Mouse (Mus musculus) E14TG2a.4 (cell line): ENCODE results near the gene Rexo1.

Experiments
- H3K27me3 ChIP-seq: 2 replicates; pipeline ENCODE4 v1.6.1; 2014; ENCODE audit warnings: low read length, control low read depth; ENCODE audit not compliant: insufficient read depth
- H3K36me3 ChIP-seq: 2 replicates; pipeline ENCODE4 v1.6.1; 2014; ENCODE audit warnings: low read length, control low read depth; ENCODE audit not compliant: insufficient read depth
- H3K4me1 ChIP-seq: replicated peaks from 2 replicates; pipeline ENCODE4 v1.6.1; 2014; ENCODE audit warnings: low read depth, low read length, control low read depth
- H3K4me3 ChIP-seq: replicated peaks from 2 replicates; pipeline ENCODE4 v1.5.1; 2014; ENCODE audit warnings: mild to moderate bottlenecking, low read length
- H3K9me3 ChIP-seq: 2 replicates; pipeline ENCODE4 v1.6.1; 2014; ENCODE audit warnings: low read length, control low read depth
- CTCF ChIP-seq: conservative IDR thresholded peaks from 2 replicates; pipeline ENCODE4 v1.5.1; 2014; ENCODE audit warnings: low read length
- NANOG ChIP-seq: IDR thresholded peaks from 2 replicates; pipeline ENCODE4 v1.6.1; 2014; ENCODE audit warnings: borderline replicate concordance, low read length, mixed read lengths
- POU5F1 ChIP-seq: IDR thresholded peaks from 2 replicates; pipeline ENCODE4 v1.6.1; 2014; ENCODE audit warnings: low read length, borderline replicate concordance

Rexo1 gene

GRCm38 (mm10) chr10:80587305-80587657, 25.9 kb upstream of the Rexo1 start:
- TF ChIP-seq NANOG (no peak), POU5F1 (no peak), CTCF (no peak)
- no peaks in the 10 kb centered on the region for H3K27me3 ChIP-seq
- no peaks in the 10 kb centered on the region for H3K9me3 ChIP-seq
- peaks cover 39% of the 10 kb centered on the region for H3K36me3 ChIP-seq
- H3K4me3 ChIP-seq, result peak overlapping the region; percentile 70
- peaks cover 85% of the 10 kb centered on the region for H3K4me1 ChIP-seq

- Histone ChIP-seq H3K9me3 (no peaks in the 10 kb centered on the region), H3K27me3 (no peaks in the 10 kb centered on the region), H3K36me3 (peaks cover 43% of the 10 kb centered on the region), H3K4me3 (peak overlapping the region; percentile 70), H3K4me1 (peaks cover 80% of the 10 kb centered on the region)
- no peak for TF ChIP-seq POU5F1
- TF ChIP-seq NANOG, result no peak
- TF ChIP-seq CTCF, result no peak
Observed at GRCm38 (mm10) chr10:80586407-80587304, 25.3 kb upstream of the Rexo1 start.

- no peak overlapping the region; the same call in 1 of the 2 replicates for H3K4me3 ChIP-seq
- H3K4me1 ChIP-seq, result peaks cover 70% of the 10 kb centered on the region
- TF ChIP-seq CTCF, result no peak
- no peak for TF ChIP-seq POU5F1
- TF ChIP-seq NANOG, result no peak
Observed at GRCm38 (mm10) chr10:80585581-80585980, 24.2 kb upstream of the Rexo1 start.

GRCm38 (mm10) chr10:80584642-80585552, 23.5 kb upstream of the Rexo1 start:
- Histone ChIP-seq H3K9me3 (no peaks in the 10 kb centered on the region), H3K4me1 (peaks cover 73% of the 10 kb centered on the region), H3K36me3 (peaks cover 54% of the 10 kb centered on the region), H3K27me3 (no peaks in the 10 kb centered on the region), H3K4me3 (peak overlapping the region; percentile 66)
- TF ChIP-seq NANOG, result no peak
- TF ChIP-seq CTCF, result no peak
- no peak for TF ChIP-seq POU5F1

More at GRCm38 (mm10) chr10:80585581-80585980, 24.2 kb upstream of the Rexo1 start:
- no peaks in the 10 kb centered on the region for H3K27me3 ChIP-seq
- peaks cover 54% of the 10 kb centered on the region for H3K36me3 ChIP-seq
- no peaks in the 10 kb centered on the region for H3K9me3 ChIP-seq

GRCm38 (mm10) chr10:80584045-80584488, 22.7 kb upstream of the Rexo1 start:
- Histone ChIP-seq H3K27me3 (no peaks in the 10 kb centered on the region), H3K4me1 (peaks cover 75% of the 10 kb centered on the region), H3K36me3 (peaks cover 54% of the 10 kb centered on the region), H3K9me3 (no peaks in the 10 kb centered on the region), H3K4me3 (peak overlapping the region; percentile 66)
- TF ChIP-seq CTCF (no peak), NANOG (no peak), POU5F1 (no peak)

- Histone ChIP-seq H3K27me3 (no peaks in the 10 kb centered on the region), H3K4me3 (peak overlapping the region; percentile 66), H3K36me3 (peaks cover 54% of the 10 kb centered on the region), H3K9me3 (no peaks in the 10 kb centered on the region), H3K4me1 (peaks cover 71% of the 10 kb centered on the region)
- no peak for TF ChIP-seq CTCF
- no peak for TF ChIP-seq POU5F1
- TF ChIP-seq NANOG, result no peak
Observed at GRCm38 (mm10) chr10:80583047-80583446, 21.7 kb upstream of the Rexo1 start.

GRCm38 (mm10) chr10:80578911-80579310, 17.6 kb upstream of the Rexo1 start:
- no peak for TF ChIP-seq POU5F1
- peak; percentile 57 for TF ChIP-seq CTCF
- no peak for TF ChIP-seq NANOG
- Histone ChIP-seq H3K9me3 (no peaks in the 10 kb centered on the region), H3K4me1 (peaks cover 57% of the 10 kb centered on the region), H3K36me3 (peaks cover 48% of the 10 kb centered on the region), H3K4me3 (peak overlapping the region; percentile 93), H3K27me3 (no peaks in the 10 kb centered on the region)

- peaks cover 57% of the 10 kb centered on the region for H3K4me1 ChIP-seq
- H3K36me3 ChIP-seq, result peaks cover 48% of the 10 kb centered on the region
- TF ChIP-seq CTCF (peak; percentile 78), POU5F1 (no peak)
Observed at GRCm38 (mm10) chr10:80578131-80578750, 16.9 kb upstream of the Rexo1 start.

More at GRCm38 (mm10) chr10:80578131-80578750, 16.9 kb upstream of the Rexo1 start:
- H3K27me3 ChIP-seq, result no peaks in the 10 kb centered on the region
- H3K9me3 ChIP-seq, result no peaks in the 10 kb centered on the region
- peak overlapping the region; percentile 93 for H3K4me3 ChIP-seq
